Mouse (Mus musculus) cerebellum, adult 11-12 months (tissue): ENCODE data around the gene Glipr2.

ENCODE experiments used
- DNase-seq: peaks from one replicate; pipeline ENCODE4 v3.0.0; 2022

Glipr2 gene

DNA sequence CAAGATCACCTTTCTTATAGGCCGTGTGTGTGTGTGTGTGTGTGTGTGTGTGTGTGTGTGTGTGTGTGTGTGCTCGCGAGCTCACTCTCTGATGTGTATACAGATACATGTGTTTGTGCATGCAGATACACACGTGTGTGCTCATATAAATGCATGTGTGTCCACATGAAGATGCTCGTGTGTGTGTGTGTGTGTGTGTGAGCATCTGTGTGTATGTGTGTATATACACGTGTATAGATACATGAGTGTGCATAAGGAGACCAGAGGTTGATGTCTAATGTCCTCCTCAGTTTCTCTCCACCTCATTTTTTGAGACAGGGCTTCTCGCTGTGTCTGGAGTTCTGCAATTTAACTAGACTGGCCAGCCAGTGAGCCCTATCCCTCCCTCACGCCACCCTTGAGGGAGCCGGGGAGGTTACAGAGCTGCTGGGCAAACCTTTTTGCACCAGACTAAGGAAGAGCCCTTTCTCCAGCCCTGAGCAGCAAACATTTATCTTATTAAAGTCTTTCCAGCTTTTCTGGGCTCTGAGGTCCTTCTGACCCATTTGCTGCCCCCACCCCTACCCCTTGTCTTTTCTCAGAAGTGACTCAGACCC is 14.4 kb downstream of the Glipr2 start:
- no peak for DNase-seq

DNA sequence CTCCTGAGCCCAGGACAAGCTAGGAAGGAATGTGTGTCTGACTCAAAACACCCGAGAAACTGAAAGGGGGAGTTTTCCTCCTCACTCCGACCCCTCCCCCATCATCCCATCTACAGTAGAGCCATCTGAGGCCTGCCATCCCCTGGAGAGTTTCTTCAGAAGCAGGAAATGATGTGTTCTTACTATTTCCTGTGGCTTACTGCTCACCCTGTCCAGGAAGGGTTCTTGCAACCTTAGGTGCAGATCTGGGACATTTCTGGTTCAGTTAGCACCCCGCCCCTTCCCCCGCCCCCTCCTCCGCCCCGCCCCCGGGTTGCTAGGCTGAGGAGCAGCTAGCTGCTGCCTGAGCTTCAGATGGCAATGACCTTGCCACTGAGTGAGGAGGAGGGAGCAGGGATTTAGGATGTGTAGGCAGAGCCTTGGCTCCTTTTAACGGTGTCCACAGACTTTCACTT is 15.0 kb downstream of the Glipr2 start:
- DNase-seq: no peak

- DNase-seq: peak; percentile 49
Measured at GRCm38 (mm10) chr4:43973526-43973981, 16.4 kb downstream of the Glipr2 start.

DNA sequence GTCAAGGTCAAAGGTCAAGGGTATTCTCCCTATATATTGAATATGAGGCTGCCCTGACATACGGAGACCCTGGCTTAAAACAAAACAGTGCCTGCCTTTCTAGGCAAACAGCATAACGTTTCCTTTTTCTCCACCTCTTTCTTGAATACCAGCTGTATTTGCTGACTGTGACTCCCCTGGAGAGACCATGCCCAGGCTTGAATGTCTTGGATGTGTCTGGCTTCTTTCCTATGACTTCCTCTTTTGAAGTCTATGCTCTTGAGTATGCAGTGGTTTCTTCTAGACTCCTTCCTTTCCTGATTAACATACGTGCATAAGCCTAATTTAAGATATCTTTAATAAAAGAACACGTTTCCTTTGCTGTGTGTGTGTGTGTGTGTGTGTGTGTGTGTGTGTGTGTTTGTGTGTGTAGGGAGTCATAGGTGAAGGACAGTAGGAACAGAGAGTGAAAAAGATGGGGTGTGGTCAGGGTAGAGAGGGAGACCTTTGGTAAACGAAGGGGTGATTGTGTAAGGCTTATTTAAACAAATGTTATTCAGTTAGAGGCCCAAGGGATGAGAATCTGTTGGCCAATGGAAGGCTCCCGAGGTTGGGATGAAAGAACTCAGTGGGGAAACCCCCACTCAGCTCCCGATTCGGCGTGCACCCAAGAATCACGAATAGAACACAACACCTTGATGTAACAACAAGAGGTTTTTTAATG is 17.9 kb downstream of the Glipr2 start:
- no peak for DNase-seq

DNA sequence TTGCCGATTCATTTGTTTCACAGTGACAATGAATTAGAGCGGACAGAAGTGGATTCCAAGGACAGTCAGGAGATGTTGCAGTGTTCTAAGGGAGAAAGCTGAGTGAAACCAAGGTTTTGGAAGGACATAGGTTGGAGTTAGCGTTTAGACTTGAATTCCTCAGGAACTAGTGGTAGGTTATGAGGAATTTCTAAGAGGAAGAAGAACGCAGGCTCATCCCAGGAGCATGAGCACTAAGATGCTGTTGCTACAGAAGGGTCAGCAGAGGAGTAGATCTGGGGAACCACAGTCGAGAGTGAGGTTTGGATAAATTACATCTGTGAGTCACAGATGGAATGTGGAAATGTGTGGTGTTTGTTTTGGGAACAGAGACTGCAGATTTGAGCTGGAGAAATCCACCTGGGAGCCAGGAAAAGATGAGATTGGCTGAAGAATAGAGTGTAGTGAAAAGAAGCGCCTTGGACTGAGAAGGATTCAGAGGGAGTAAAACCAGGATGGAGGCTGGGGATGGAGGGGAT is 19.1 kb downstream of the Glipr2 start:
- no peak for DNase-seq

DNA sequence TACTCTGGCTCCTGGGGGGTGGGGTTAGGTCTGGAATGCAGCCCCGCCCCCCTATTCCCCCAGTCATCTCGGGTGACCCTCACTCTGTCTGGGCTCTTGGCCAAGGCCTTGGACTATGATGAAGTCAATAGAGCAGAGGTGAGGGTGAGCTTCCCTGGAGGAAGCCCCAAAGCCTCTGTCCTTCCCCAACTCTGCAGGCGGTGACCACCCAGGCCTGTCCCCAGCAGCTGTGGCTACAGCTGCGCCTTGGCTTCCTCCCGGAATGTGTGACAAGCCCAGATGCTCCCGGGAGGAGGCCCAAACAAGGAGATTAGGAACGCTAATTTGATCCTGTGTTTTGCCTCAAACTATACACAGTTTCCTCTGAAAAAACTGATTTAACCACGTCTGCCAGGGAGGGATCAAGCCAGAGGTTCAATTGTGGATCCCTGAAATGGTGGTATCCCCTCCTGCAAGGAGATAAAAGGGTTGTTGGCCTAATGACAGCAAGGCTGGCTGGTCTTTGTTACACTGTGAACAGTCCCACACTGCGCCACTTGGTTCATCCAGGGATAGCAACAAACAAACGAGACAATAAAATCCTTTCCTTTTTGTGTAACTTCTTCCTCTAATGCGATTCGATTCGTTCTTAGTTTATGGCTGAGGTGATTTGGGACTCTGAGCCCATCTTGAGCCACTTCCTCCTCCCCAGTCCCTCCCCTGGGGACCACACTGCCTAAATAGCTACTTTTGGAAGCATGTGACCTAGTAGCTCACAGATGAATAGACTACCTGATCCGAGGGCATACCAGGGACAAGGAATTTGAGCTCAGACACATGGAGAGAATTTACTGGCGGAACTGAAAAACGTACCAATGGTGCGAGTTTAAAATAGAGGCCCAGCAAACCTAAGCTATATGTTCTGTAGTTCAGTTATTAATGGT is 21.6 kb downstream of the Glipr2 start:
- DNase-seq: no peak

DNA sequence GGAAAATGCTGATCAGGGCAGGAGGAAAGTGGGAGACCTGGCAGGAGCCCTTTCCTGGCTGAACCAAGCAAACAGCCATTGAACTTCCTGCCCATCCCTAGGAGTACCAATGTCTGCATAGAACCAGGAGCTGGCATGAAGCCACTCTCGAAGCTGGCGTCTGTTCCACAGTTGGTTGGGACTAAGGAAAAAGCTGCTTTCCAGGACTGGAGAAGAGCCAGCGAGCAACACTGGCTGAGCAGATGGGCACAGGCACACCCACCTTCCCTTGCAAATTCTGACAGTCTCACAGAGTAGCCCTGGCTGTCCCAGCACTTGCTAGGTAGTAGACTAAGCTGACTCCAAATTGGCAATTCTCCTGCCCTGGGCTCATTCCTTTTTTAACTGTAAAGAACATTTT is 22.5 kb downstream of the Glipr2 start:
- DNase-seq: peak; percentile 80

DNA sequence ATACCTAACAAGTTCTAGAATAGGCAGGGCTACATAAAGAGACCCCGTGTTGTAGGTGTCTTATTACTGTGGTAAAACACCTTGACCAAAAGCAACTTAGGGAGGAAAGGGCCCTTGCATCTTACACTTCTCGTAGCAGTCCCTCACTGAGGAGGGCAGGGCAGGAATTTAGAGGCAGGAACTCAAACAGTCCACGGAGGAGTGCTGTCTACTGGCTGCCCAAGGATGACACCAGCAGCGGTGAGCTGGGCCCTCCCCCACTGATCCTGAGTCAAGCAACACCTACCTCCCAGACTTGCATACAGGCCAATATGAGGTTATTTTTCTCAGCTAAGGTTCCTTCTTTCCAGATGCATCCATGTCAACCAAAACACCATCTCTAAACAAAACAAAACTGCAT is 23.0 kb downstream of the Glipr2 start:
- DNase-seq: no peak

GRCm38 (mm10) chr4:43980846-43981245 is 23.6 kb downstream of the Glipr2 start:
- no peak for DNase-seq

- DNase-seq: no peak
Measured at GRCm38 (mm10) chr4:43981251-43981650, 24.1 kb downstream of the Glipr2 start.

DNA sequence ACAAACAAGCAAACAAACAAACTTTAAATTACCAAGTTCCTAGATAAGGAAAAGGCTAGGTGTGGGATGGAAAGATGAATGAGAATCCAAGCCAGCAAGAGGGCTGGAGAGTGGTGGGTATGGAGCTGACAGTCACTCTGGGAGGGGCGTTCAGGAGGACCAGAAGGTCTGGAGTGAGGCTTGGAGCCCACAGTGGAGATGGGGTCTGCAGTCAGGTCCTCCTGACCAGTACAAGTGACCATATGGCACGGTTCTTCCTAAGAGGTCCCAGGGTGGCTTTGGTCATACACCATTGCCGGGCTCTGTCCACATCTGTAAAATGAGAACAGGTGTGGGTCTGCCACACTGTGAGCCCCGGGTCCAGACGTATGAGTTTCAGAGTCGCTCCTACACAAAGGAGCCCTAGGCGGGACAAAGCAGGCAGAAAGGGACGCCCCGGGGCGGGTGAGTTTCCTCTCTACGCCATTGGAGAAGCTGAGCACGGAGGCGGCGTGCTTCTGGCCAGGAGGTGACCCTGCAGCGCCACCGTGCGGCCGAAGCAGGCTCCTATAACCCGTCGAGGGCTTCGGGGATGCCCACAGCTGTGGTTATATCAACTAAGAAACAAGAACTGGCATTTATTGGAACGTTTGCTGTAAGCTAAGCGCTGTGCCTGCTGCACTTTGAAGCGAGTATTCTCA is 25.0 kb downstream of the Glipr2 start:
- peak; percentile 74 for DNase-seq

DNA sequence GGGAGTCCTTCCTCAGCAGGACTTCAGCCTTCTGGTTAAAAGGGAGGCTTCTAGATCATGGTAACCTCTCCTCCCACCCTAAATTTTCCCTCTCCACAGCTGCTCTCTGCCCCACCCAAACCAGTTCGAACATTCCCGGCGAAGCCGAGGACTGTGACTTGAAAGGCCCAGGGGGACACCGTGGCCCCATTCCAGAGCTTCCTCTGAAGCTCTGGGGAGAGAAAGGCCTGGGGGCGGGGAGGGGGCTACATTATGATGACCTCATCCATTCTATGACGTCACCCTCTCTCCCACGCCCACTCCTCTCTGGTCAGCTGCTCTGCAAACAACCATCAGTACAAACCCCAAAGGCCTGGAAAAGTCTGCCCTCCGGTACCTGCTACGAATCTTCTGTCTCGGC is 26.0 kb downstream of the Glipr2 start, which contains the start of gene Ccin:
Gene Ccin, plus strand, starts transcription at position 303 of the 400 bp plus-strand sequence.
- DNase-seq: no peak

DNA sequence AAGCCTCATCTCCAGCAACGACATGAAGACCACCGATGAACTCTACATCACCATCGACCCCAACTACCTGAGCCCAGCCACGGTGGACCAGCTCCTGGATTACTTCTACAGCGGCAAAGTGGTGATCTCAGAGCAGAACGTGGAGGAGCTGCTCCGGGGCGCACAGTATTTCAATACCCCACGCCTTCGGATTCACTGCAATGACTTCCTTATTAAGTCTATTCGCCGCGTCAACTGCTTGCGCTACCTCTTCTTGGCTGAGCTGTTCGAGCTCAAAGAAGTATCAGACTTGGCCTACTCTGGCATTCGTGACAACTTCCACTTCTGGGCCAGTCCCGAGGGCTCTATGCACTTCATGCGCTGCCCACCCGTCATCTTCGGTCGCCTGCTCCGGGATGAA is 26.6 kb downstream of the Glipr2 start:
- DNase-seq: no peak

- DNase-seq: no peak
Measured at GRCm38 (mm10) chr4:43984326-43984725, 27.1 kb downstream of the Glipr2 start.

DNA sequence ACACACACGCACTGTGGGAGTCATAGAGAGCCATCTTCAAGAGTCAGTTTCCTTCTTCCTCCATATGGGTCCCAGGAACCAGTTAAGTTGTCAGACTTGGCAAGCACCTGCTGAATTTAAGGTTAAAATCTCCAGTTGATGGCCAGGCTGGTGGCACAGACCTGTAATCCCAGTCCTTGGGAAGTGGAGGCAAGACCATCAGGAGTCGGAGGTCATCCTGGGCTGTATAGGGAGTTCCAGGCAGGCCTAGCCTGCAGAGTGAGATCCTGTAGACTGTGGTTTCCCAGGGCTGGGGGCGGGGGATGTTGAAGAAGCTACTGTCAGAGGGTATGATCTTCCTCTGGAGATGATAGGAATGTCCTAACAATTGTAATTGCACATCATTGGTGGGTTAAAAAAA is 31.8 kb downstream of the Glipr2 start:
- DNase-seq: no peak

DNA sequence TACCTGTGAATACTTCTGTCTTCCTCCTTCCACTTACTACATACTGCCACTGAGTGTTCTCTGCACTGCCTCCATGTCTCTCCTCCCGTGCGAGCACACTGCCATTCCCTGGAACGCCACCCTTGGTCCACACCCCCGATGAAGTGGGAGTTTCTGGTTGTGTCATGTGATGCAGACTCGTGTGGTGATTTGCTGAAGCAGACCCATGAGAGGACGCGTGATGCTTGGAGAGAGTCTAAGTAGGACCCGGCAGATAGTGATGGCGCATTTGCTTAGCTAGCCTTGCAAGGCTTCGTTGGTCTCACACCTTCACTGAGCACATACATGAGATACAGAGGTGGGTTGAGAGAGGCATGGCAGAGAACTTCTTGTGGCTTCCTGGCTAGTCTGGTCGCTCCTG is 35.9 kb downstream of the Glipr2 start:
- no peak for DNase-seq

DNA sequence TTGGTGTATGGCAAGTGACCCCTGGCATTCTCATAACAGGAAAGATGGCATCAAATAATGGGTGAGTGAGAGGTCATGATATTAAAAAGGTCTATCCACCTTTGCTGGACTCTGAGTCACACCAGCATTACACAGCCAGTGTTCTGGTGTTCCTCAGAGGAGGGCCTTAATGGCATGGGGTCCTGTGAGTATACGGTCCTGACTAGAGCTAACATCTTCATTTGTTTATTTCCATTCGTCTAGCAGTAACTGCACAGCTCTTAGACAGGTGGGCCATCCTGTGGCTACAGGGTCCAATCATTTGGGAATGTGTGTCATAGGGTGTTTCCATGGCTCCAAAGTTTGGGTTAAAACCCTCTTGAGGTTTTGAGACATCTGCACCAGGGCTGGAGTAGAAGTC is 37.1 kb downstream of the Glipr2 start:
- no peak for DNase-seq

- DNase-seq: no peak
Measured at GRCm38 (mm10) chr4:44003622-44004021, 46.4 kb downstream of the Glipr2 start.

DNA sequence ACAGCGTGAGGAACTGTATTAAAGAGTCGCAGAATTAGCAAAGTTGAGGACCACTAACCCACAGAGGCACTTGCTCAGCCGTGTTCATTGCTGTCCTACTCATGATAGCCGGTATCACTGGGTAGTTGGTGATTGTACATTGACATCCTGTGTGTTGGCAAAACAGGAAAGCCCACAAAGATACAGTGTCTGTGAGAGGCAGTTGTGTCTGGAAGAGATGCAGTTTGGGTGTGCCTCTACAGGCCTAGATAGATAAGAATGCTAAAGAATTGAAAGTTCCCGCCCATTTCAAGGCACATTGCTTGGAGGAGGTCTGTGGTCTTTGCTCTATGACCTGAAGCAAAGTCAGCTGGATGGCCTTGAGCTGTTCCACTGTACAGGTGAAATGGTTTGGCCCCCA is 46.9 kb downstream of the Glipr2 start, which contains the start of gene Clta:
Gene Clta, plus strand, starts transcription at position 327 of the 400 bp plus-strand sequence.
- DNase-seq: no peak

GRCm38 (mm10) chr4:44004623-44005409 is 47.6 kb downstream of the Glipr2 start:
- no peak for DNase-seq

DNA sequence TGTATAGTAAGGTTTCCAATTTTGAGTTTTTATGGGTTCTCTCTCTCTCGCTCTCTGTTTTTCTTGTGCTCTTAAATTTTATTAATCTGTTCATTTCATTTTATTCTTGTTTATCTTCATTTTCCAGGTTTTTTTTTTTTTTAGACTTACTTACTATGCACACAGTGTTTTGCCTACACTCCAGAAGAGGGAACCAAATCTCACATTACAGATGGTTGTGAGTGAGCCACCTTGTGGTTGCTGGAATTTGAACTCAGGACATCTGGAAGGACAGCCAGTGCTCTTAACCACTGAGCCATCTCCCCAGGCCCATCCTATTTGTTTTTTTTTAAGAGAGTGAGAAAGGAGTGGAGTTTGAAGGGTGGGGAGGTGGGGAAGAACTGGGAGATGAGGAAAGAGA is 53.0 kb downstream of the Glipr2 start:
- DNase-seq: no peak

DNA sequence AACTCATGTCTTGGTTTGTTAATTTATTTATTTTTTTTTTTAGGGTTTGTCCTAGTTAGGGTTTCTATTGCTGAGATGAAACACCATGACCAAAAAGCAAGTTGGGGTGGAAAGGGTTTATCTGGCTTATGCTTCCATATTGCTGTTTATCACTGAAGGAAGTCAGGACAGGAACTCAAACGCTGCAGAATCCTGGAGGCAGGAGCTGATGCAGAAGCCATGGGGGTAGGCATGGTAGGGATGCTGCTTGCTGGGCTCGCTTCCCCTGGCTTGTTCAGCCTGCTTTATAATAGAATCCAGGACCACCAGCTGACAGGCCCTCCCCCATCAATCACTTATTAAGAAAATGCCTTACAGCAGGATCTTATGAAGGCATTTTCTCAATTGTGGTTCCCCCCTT is 53.7 kb downstream of the Glipr2 start:
- DNase-seq: no peak
